Mouse (Mus musculus) thymus, adult 18-20 months (tissue): ENCODE data around the gene Naa16.

Source experiments
- DNase-seq, 2 experiments: peaks; one replicate each; pipeline ENCODE4 v3.0.0; 2022; ENCODE audit warnings: mixed read lengths in 2 of 2

Naa16 gene

DNA sequence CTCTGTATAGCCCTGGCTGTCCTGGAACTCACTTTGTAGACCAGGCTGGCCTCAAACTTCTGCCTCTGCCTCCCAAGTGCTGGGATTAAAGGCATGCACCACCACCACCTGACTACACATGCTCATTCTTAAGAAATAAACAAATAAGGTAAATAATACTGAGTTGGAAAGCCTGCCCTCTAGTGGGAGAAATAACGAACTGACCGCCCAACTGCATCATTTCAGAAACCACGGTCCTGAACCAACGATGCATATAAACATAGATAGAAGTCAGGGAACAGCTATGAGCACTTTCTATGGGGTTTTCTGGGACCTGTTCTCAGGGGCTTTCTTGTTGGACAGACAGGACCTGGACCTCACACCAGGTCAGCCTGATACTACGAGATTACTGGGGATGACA, 63.5 kb downstream of the Naa16 start:
- no peak for DNase-seq

DNA sequence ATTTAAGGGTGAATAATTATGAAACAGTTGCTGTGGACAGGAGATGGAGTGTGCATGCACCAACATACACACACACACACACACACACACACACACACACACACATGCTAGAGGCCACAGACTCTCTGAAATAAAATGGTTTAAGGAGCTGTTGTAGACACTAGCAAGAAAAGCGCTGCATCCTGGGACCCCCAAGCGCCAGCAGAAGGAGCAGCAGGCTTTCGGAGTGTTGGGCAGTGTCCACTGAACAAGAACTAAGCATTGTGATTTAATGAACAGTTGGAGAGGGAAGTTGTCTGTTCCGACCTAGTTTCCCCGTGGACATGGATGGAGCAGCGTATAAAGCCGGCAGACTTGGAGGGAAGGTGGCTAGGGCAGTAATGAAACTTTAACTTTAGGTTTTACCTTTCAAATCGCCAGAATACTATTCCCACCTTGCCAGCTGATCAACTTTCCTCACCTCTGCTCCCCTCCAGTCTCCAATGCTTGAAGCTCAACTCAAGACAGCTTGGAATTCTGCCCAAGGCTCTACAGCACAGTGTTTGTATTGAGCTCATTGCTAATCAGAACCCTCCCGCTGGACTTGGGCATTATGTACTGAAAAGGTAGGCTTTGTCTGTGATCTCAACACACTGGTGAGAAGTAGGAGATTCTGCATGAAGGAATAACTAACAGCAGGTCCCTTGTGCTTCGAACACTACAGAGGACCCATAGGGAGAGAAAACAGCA, 66.3 kb downstream of the Naa16 start:
- no peak for DNase-seq

DNA sequence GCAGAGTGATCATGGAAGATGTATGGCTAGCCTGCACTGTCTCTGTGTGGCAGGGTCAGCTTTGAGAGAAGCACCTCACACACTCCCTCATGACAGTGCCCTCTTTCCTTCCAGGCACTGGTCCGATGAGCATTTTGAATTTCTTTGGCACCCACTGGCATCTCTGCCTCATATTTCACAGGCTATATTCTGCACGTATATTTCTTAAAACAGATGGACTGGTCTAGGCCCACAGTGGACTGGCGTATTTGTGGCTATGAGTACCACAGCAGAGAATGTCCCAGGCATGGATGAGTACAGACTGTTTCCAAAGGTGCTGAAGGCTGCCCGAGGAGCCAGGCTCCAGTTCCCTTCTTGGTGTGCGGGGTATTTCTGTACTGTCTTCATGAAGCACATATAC, 68.7 kb downstream of the Naa16 start:
- no peak for DNase-seq

GRCm38 (mm10) chr14:79321152-79321551, 69.4 kb downstream of the Naa16 start:
- peak in 1 of 2 experiments; percentile 57 for DNase-seq

GRCm38 (mm10) chr14:79317602-79318001, 73.0 kb downstream of the Naa16 start:
- DNase-seq = no peak

DNA sequence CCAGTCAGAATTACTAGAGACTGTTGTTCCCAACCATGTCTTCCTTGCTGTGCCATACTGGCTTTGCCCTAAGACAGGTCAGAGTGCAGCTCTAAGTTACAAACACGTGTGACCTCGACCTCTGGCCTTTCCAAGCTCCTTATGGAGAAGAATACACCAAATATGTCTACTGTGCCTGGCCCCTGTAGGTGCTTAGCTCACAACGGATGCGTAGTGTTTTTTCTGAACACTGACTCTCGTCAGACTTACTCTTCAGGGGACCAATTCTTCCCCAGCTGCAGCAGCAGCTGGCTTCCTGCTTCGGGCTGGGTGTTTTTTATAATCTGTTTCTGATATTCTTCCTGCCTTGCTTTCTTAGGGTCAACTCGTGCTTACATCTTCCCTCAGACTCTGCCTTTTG, 74.7 kb downstream of the Naa16 start:
- peak in 1 of 2 experiments; percentile 72 for DNase-seq

DNA sequence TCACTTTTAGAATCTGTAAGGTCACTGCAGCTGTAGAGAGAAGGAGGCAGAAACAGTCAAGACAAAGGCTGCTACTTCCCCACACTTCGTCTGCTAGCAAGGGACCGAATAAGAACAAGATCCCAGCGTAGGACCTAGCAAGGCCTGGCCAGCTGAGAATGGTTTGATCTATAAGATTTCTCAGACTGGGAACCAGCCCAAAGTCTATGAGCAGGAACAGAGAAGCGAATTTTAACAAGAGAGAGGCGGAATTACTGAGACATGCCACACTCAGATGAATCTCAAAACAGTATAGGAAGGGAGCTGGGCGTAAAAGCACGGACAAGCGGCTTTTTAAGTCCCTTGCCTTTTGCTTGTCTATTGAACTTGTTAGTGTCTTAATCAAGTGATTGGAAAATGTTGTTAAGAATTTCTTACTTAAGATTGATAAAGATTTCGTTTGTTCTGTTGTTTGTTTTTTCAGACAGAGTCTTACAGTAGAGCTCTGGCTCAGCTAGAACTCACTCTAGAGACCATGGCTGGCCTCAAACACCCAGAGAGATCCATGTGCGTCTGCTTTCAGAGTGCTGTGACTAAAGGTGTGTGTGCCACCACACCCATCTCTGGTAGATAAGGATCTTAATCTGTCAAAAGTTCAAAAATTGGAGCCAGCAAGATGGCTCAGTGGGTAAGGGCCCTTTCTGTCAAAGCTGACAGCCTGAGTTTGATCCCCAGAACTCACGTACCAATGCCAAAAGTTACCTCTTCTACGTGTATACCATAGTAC, 76.2 kb downstream of the Naa16 start:
- no peak for DNase-seq

DNA sequence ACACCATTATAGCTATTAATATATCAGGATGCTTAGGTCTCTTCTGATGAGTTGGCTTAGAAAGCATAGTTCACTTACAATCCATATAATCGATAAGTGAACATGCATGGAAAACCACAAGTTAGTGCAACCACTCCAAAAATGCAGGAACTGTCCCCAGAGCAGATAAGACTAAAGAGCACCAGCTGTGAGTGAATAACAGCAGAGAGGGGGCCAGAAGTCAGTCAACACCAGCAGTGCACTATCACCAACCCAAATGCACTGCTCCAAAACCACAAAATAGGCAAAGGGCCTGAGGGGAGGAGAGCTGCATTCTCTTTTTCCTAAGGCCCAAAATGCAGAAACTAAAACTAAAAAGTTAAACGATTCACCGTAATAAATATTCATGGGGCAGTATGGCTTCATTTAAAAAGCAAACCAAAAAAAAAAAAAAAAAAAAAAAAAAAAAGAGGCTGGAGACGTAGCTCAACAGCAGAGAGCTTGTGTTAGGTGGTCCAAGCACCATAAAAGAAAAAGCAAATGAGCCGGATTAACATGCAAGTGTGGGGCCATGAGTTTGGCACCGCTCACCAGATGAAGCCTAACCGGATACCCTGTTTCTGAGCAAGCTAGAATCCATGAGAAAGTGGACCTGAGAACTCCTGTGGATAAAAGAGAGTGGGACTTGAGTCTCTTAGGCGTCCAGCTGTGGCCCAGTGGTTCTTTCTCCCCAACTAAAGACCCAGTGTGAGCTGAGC, 77.0 kb downstream of the Naa16 start:
- no peak for DNase-seq

DNA sequence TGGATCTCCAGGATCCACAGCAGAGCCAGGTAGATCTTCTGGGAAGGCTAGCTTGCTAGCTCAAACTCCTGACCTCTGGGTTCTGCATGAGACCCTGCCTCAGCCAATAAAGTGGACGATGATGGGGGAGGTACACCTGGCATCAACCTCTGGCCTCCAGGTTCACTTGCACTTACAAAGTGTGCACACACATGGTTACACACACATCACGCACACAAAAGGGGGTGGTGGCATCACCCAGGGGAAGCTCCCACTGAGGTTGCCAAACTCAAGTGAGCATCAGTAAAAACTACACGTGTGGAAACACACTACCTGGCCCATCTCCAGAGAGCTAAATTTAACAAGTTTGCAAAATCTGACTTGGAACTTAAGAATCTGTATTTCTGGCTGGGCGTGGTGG, 77.9 kb downstream of the Naa16 start:
- DNase-seq = no peak

DNA sequence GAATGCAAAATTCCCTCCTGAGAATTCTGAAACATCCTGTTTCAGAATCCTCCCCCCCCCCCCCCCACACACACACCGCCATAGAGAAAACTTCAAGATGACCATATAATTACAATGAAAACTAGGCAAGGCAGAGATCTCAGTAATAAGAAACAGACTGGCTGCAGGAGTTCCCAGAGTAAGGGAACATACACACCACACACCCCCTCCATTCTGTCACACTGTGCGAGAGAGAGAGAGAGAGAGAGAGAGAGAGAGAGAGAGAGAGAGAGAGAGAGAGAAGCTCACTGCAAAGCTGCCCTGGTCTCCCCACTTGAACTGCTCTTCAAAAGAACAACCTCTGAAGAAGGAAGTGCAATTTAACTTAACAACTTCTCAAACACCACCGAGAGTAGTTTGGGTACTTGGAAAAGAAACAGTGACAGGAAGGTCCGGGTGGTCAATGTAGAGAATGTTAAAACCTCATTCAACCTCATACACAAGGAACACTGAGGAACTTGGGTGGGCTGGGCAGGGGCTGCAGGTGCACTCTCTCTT, 78.6 kb downstream of the Naa16 start:
- DNase-seq = no peak

- DNase-seq = no peak
Measured at GRCm38 (mm10) chr14:79309115-79309514, 81.5 kb downstream of the Naa16 start.

DNA sequence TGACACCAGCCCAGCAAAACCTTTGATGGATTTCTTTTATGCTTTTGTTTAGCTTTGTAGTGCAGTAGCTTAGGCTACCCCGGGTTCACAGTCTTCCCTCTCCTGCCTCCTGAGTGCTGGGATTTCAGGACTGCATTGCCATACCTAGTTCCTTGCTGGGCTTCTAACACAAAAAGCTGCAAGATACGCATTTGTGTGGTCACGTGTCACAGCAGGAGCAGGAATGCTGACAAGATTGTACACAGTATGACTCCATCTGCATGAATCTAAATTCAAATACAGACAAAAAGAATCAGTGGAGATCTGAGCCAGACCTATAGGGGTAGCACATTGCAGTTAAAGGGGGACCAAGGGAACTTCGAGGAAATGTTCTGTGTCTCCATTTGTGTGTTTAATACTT, 82.2 kb downstream of the Naa16 start:
- no peak for DNase-seq

DNA sequence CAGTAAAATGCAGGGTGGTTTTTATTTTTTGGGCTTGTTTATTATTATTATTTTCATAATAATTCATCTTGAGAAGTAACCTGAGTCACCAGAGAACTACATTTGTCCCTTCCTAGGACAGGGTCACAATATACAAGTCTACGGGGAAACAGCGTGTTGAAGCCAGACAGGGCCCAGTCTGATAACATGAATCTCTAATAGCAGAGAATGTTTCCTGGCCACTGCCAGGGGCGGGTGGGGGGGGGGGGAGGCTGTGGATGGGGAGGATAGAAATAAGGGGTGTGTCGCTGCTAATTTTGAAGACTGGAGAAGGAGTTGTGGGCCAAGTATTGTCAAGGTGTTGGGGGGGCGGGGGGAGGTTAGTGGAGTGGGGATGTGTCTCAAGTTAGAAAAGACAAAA, 82.7 kb downstream of the Naa16 start:
- DNase-seq = no peak

GRCm38 (mm10) chr14:79307138-79307537, 83.4 kb downstream of the Naa16 start:
- no peak for DNase-seq

- no peak for DNase-seq
Measured at GRCm38 (mm10) chr14:79304873-79305464, 85.6 kb downstream of the Naa16 start.

DNA sequence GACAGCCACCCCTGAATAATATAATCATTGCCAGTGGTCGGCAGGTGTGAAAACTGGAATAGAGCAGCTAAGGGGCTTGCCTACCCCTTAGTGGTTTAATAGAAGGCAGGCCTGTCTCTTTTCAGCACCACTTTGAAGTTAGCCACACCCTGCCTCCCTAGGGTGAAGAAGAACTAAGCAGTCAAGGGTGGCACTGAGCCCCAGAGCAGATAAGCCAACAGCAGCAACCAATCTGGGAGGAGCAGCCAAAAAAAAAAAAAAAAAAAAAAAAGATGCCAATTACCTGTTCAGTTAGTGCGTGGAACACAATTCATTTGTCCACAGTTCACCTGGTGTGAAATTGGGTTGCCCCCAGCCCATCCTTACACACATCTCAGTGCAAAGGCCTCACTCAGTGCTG, 87.4 kb downstream of the Naa16 start:
- no peak for DNase-seq

DNA sequence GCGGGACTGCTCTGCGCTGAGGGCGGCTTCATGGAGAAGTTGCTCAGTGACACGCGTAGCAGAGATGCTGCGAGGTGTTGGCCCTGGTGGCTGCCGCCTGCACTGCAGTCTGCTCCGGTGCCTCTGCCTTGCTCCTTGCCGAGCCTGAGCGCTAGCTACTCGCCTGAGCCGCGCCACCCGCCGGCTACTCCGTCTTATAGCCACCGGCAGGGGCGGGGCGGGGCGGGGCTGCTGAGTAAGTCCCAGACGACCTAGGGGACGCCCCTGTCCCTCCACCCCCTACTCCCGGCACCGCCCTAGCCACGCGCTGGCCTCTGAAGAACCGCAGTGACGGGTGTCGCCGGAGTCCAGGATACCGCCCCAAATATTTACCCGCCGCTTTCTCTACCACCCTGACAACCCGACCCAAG, 89.1 kb downstream of the Naa16 start, which contains the start of gene Rgcc:
Rgcc (minus strand) TSS at position 180 of the 410 bp plus-strand sequence.
- peak; percentile 97 to 98 for DNase-seq

- no peak for DNase-seq
Measured at GRCm38 (mm10) chr14:79300641-79301350, 89.8 kb downstream of the Naa16 start.

- DNase-seq = no peak
Measured at GRCm38 (mm10) chr14:79299796-79300195, 90.8 kb downstream of the Naa16 start.

GRCm38 (mm10) chr14:79299230-79299629, 91.3 kb downstream of the Naa16 start:
- DNase-seq = no peak

DNA sequence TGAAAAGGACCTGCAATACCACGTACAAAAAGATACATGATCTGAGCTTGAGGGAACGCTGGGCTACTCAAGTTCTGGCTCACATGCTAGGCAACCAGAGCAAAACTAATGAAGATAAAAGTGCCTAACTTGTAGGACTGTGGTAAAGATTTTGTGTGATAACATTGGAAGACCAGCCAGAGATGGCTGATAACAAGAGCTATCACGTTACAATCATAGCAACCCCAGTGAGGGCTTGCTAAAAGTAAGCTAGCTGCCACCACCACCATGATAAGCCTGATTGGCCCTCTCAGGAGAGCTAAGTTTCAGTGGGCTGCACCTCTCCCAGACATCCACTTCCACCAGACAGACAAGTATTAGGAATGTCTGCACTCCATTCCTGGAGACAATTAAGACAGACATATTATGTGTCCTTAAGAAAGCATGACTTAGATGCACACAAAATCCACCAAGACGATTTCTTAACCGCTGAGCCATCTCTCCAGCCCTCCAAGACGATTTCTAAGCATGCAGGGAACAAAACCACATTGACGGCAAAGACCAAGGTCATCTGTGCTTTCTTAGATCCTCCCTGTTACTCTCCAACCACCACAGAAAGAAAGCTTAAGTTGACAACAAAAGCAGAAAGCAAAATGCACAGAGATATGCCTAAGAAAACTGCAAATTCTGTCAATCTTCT, 92.1 kb downstream of the Naa16 start:
- DNase-seq = no peak

DNA sequence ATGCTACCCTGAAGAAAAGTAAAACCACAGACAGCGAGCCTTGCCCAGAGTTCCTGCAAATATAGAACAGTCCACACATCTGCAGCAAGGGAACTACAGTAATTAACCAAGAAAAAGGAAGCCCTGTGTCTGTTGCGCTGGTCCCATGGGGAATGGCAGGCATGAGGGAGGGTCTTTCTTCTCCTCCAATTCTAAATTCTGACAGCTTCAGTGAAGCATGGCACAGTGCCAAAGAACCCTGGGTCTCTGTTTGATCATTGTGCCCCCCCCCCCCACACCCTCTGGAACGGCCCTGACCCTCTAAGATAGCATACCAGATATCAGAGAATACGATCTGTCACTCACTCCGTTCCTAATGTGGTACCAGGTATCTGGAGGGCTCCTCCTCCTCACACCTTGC, 93.7 kb downstream of the Naa16 start:
- DNase-seq = no peak
